Mouse (Mus musculus) ovary, postnatal 10 days (tissue): Measurements from ENCODE around the gene Usp16.

ENCODE experiments used
- DNase-seq: peaks from one replicate; pipeline ENCODE4 v3.0.0; 2022; ENCODE audit warnings: low spot score

Usp16 gene

DNA sequence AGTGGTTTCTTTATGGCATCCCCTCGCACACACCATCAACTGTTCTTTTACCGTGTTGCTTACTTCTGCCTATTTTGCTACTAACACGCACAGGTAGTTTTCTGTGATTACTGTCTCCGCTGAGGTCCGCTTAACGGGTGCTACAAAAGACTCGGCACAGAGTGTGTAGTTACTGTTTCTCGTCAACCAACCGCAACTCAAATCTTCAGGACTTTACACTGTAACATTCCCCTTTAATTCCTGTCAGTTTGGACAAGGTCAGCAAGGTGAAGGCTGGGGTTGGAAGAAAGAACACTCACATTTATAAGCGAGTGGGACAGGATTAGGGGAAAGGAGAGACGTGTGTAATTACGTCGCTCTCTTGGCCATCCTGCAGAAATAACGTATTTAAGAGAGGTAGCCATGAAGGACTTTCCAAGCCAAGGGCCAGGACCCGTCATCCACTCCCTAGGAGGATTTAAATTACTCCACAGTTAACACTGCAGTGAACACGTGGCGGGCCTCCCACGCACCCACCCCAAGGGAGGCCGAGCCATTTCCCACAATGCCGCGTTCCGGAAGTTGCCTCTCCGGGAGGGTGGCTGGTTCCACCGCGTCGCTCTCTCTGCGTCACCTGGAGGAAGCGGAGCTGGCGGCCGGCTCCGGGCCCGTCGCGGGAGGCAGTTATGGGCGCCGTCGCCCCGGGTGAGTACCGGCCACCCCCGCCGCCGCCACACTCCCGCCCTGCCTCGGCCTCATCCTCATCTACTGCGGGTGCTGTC is at the start of gene Usp16:
TSS of gene Usp16 (plus strand) at position 285 of the 761 bp plus-strand sequence.
- peak; percentile 95 for DNase-seq

DNA sequence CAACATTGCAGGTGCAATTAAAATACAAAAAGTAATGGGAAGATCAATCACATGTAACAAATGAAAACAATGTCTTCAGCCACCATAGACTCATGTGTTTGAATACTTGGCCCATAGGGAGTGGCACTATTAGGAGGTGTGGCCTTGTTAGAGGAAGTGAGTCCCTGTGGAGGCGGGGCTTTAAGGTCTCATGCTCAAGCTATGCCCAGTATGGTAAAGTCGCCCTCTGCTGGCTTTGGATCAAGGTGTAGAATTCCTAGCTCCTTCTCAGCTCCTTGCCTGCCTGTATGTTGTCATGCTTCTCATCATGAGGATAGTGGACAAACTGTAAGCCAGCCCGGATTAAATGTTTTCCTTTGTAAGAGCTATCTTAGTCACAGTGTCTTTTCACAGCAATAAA is 49.5 kb upstream of the Usp16 start:
- DNase-seq = no peak

DNA sequence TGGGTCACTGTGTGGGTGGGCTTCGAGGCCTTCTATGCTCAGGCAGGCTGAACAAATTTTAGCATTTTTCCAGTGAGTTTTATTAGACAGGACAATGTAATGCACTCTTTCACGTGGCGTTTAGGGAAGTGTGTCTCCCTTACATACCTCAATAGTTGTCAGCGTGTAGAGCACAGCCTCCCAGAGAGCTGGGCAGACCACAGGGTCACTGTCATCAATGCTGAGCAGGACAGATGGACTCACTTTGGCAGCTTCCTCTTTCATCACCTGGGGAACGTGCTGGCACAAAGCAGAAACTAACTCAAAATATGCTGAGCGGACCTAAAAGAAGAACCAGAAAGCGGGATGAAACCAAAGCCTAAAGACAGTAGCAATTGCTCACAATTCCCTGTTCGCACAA is 33.8 kb upstream of the Usp16 start:
- no peak for DNase-seq

DNA sequence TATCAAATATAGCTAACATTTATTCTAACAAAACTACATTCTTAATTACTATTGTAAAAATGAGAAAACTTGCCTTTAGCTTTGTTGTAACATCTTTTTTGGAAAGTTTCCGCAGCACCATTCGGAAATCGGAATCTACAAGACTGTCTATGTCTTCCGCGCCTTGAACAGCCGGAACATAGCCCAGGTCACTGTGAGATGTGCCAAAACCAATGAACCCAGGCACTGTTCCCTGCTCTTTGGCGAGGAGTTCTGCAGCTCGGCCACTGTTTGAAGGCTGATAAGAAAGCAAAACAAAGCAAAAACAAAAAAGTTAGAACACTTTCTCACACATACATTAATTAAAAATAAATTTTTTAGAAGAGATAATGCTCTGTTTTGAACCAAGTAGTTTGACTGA is 27.0 kb upstream of the Usp16 start:
- DNase-seq = no peak

DNA sequence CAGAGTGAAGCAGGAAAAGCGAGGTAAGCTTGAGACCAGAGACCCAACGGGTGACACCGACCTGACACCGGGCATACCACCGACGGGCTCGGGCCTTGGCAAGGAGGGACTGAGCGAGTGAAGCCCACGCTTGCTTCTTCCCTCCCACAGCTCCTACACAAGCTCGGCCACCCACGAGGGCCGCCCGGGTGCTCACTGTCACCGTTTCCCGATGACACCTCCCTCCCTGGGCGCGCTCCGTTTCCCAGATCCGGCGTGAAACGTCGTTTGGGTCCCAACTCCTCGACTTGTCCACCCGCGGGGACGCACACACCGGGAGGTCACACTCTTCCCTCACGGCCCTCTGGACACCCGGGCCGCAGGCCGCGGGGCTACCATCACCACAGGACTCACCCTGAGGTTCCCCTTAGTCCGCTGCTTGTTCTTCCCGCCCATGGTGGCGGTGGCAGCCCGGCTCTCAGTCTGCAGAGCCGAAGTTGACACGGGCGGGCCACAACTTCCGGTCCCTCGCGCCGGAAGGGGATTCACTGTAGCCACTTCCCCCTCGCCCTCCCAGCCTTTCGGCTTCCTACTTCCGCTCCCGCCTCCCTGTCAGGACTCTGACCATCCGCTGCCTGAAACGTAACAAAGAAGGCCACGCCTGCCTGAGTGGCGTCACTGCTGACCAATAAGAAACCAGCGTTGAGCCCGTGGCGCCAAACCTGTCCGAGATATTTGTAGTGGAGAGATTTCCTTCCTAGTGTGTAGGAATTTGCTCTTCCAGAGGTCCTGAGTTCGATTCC is 22.3 kb upstream of the Usp16 start, which contains the start of gene Ltn1:
TSS of gene Ltn1 (minus strand) at position 580 of the 782 bp plus-strand sequence.
- DNase-seq = peak; percentile 90

DNA sequence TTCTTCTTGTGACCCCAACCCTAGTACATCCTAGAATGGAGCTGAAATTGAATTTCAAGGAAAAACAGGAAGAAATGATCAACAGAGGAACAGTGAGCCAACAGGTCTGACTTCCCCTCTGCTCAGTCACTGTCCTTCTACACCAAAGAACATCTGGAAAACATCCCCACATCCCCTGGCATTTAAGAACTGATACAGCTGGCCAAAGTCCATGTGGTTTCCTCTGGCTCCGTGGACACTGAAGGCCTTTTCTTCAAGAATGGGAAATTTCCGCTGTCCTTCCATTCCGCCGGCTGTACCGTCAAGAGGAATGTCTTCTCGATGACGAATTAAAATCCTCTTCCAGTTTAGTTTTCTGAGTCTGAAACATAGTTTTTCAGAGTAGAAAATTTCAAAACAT is 20.2 kb upstream of the Usp16 start:
- no peak for DNase-seq

DNA sequence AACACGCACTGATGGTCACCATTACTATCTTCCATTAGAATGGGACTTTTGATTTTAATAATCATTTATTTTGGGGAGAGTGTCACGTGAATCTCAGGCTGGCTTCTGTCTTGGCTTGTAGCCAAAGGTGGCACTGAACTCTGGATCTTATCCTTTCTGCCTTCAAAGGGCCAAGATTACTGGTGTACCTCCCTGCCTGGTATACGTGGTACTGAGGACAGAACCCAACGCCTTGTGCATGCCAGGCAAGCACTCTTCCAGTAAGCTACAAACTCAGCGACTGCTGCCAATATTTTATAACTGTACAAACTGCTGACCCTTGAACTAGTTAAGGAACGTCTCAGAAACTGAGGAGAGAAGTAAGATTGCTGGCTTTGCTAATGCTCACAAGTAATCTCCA is 19.6 kb upstream of the Usp16 start:
- DNase-seq = no peak

DNA sequence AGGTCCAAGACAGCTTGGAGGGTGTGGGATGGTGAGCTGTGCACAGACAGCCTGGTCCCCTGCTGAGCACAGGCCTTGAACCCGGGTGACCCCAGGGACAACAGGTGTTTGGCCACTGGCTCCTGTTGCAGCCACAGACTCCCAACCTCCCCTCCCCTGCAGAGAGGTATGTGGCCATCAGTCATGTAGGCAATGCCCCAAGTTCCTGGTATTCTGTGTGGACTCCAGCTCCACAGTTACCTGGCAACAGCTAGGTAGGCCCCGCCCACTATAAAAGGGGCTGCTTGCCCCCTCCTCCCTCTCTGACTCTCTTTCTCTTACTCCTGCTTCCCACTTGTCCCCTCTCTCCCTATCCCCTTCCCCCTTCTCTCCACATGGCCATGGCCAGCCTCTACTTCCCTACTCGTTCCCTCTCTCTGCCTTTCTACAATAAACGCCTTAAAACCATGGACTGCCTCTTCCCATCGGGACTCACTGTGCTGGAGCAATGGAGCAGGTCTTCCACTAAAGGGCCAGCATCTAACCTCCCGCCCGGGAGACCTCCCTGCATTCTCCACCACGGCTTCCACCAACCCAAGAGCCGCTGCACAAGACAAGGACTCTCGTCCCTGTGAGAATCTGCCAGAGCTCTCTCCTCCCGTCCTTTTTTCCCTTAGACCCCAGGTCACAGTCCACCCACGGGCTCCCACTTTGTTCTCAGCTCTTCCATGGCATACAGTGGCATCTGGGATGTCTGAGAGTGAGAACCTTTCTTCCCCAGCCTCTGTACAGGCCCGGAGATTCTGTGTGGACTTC is 18.9 kb upstream of the Usp16 start:
- no peak for DNase-seq

DNA sequence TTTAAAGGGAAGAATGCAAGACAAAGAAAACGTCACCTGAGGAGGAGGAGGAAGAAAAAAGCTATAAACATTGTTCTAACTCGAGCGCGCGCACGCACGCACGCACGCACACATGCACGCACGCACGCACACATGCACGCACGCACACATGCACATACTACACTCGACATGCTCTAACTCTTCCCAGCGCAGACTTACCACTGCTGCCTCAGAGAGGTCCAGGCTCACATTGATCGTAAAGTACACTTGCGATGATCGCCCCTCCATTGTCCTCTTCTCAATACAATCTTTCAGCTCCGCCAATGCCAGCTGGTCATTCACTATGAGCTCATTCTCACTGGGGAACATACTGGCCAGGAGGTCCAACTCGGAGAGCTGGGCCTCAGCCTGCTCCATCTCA is 17.4 kb upstream of the Usp16 start:
- no peak for DNase-seq

DNA sequence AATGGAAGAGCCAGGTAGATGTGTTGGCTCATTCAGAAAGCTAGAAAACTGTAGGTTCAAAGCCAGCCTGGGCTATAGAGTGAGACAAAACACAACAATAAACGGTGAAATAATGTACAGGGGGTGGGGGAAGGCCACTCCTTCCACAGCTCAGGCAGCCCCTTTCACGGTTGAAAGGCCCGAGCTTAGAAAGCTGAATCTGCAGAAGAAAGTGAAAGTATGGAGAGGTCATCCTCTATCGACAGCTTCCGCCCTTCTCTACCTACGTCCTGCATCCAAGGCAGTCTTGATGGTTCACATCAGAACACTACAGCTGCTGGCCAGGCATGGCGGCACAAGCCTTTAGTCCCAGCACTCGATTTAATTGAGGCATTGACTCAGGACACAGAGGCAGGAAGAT is 15.8 kb upstream of the Usp16 start:
- DNase-seq = no peak

DNA sequence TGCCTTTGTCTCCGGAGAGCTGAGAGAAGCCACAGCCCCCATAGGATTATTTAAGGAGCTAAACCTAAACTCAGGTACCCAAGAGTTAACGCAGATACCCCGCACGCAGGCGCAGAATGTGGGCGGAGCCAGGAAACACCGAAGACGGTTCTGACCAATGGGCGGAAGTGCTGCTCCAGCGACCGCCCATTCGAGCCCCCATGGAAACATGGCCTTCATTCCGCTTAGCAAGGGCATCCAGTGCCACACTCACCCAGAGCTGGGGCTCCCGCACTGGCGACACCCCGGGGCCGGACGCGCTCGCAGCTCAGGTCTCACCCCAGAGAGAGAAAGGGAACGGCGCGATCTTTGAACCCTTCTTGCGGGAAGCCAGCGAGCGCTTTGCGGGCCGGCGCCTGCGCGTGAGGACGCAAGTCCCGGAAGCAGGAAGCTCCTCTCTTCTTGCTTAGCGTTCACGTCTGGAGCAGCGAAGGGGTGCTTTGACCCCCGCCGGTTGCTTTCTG is 14.3 kb upstream of the Usp16 start, which contains the start of gene Rwdd2b:
TSS of gene Rwdd2b (minus strand) at position 390 of the 503 bp plus-strand sequence.
- peak; percentile 84 for DNase-seq

DNA sequence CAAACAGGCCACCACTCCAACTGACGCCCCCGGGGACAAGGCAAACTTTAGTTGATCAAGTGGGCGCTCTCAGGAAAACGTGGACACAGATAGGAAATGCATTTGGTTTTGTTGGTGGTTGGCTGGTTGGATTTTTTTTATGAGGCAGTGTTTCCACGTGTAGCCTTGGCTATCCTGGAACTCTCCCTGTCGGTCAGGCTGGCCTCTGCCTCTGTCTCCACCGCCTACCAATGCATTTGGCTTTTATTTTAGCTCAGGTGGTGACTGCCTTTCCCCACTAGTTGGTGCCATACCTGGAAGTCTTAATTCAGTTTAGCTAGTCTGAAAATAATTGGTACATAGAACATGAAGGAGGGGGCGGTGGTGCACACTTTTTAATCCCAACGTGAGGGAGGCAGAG is 13.4 kb upstream of the Usp16 start:
- DNase-seq = no peak

DNA sequence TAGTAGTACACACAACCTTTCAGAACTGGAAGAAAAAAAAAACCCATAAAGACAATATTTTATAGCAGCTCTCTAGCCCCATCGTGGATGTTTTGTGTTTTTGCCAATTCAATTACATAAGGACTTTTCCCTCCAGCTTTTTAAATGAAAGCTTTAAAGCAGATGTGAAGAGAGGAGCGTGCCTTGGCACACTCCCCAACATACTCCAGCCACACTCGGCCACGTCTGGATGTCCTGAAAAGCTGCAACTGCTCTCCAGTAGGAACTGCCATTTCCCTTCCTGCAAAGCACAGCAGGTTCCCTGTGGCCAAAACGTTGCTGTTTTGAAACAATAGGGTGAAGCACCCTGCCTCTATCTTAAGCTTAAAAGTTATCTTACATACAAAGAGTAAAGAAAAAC is 12.2 kb upstream of the Usp16 start:
- no peak for DNase-seq

DNA sequence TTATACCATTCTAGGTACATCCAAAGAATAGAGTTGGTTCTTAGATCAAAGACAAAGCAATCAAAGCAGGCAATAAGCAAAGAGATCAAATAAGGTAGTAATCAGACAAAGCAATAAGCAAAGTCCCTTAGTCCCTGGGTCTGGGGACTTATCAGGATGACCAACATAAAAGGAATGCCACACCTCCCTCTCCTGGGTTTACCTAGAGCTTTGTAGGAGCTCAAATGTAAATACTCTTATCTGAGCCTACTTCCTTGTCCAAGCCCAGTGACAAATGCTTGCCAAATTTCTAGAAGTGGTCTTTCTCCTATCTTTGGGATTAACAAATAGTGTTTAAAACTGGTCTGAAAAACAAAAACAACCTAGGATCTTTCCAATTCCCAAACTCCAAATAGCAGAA is 11.3 kb upstream of the Usp16 start:
- no peak for DNase-seq

DNA sequence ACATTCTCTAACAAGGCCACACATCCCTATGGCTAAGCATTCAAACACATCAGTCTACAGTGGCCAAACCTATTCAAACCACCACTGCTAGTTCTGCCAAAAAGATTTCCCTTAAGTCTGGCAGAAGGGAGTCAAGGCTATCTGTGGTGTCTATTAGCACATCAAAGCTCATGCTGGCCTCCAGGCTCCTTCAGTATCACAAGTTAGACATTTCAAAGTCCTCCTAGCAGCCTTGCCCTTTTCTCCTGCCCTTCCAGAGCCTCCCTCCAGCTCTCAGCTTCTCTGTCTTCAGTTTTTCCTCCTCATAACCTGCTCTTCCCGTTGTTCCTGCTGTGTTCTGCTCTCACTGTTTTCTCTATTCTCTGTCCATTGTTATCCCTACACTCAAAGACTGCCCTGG is 10.4 kb upstream of the Usp16 start:
- DNase-seq = no peak

DNA sequence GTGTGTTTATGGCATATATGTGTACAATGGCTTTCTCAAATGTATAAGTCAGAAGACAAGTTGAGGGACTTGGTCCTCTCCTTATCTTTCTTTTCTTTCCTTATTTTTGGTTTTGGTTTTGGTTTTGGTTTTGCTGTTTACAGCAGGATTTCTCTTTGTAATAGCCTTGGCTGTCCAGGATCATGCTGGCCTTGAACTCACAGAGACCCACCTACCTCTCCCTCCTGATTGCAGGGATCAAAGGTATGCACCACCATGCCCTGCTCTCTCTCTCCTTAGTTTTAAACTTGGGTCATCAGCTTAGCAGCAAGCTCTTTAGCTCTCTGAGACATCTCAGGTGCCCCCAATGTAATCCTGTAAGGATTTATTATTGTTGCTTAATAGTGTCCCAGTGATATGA is 9.4 kb upstream of the Usp16 start:
- no peak for DNase-seq

DNA sequence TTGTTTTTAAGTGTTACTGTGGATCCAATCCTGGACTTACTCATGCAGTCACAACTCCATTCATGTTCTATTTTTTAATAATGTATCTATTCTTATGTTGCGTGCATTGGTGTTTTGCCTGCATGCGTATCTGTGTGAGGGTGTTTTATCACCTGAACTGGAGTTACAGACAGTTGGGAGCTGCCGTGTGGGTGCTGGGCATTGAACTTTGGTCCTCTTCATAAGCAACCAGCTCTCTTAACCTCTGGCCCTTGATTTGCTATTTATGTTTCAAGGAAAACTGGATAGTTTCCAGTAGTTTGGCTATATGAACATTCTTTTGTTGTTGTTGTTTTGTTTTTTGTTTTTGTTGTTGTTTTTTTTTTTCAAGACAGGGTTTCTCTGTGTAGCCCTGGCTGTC is 9.0 kb upstream of the Usp16 start:
- no peak for DNase-seq

DNA sequence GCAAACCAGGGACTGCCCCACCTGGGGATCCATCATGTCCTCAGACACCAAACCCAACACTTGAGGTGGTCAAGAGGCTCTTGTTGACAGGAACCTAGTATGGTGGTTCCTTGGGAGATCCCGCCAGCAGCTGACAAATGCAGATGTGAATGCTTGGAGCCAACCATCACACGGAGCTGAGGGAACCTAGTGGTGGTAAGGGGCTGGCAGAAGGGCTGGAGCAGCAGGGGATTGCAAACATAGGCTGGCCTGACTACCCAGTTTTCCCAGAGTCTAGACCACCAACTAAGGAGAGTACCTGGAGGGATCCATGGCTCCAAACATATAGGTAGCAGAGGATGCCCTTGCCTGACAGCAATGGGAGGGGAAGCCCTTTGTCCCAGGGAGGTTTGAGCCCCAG is 1.3 kb upstream of the Usp16 start:
- DNase-seq = no peak

DNA sequence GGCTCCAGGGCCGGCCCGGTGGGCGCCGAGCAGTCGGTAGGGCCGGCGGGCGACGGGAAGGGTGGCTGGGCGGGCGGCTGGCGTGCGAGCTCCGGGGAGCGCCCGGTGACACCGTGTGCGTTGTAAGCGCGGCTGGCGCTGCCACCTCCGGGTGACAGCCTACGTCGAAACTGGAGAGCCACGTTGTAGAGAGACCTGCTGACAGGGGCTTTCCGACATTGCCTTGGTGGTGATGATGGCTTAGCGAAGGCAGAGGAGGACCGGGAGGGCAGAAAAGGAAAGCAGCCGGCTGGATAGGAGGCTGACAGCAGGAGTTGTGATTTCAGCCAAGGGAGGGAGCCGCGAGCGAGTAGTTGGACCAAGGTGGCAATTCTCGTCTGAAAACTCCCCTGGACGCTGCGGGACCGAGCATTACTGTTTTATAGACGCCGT is 693 bp downstream of the Usp16 start:
- DNase-seq = no peak

DNA sequence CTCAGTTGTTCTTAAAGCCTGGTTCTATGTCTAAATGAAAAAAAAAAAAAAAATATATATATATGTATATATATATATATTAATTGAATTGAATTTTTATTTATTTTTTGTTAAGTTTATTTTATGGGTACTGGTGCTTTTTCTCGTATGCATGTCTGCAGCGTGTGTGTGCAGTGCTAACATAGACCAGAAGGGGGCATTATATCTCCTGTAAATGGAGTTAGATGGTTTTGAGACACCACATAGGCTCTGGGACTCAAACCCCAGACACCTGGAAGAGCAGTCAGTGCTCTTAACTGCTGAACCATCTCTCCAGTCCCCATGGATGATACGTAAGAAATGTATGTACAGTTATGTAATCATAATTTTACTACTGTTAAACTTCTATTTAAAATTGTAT is 4.2 kb downstream of the Usp16 start:
- DNase-seq = no peak

DNA sequence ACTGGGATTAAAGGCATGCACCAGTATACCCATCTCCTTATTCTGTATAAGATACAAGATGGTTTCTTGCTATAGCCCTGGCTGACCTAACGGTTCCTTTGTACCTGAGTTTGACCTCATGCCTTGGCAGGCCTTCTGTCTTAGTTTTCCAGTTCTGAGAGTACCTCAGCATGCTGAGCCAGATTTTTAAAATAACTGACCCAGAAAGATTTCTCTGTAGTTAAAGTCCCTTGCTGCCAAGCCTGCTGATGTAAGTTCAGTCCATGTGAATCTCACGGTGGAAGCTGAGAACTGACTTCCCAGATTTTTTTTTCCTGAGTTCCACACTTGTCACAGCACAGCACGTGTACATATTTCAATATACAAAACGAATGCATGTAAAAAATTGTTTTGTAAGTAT is 16.1 kb downstream of the Usp16 start:
- DNase-seq = no peak

DNA sequence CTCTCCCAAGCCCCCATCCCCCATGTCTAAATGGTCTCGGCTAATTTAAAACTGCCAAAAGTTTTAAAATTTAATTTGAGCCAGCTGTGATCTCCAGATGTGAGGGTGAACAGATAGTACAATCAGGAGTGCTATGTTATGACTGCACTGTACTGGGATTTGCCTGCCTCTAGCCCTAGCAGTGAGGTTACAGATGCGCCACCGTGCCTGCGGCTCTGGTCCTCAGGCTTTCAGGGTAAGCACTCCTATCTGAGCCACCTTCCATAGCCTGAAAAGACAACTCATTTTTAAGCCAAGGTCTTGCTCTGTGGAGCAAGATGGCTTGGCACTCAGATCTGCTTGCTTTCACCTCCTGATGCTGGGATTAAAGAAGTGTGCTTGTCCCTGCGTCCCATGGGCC is 29.9 kb downstream of the Usp16 start:
- no peak for DNase-seq
